20 mouse cellular contexts compared by ENCODE assay signal in the genomic region with DNA sequence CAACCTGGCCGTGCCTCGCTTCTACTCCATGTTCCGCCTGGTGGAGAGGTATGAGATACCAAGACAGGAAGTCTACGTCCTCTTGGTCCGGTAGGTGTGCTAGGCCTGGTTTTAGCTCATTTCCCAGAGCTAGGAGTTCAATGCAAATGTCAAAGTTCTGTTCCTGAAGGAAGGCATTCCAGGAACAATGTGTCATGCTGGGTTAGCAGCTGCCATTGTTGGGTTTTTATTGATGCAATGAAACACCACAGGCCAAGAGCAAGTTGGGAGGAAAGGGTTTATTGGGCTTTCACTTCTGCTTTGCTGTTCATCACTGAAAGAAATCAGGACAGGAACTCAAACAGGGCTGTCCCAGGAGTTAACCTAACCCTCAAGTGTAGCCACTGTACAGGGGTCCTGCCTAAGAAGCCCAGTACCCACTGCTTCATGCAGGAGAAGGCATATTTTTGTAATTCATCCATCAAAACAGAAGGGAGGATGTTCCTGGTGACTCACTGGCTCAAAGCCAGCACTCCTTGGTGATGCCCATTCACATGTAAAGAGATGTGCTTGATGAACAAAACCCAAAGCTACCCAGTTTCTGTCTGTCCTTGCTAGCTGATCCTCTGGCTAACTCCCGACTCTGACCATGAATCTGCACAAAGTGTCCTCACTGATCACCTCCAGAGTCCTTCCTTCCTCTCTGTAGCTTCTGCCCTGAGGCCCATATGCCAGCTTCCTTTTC. TPM values are rescaled to one million over a fixed set of nuclear protein-coding genes. Genes with fewer than 3 reads are reported as not detected.
A peak's percentile ranks its signal among the peaks of the same experiment; 100 is the strongest.
DNase-seq lines count a peak whose midpoint lies in the region; ATAC-seq and TF ChIP-seq lines count a peak whose summit lies in the region.
"Had no signal": no experiment of that assay in that cellular context is flagged by ENCODE, and none has a peak within 500 bp of the region (broad histone marks: within the 10 kb centered on the region; RNA-seq: fewer than 3 reads in every experiment).

No protein-coding gene starts in this region.

- intact Hi-C loops in left cerebral cortex, postnatal 25 days (cut with DNase I) = no loop called here
- intact Hi-C loops in left cerebral cortex, adult 2 months (cut with DNase I) = no loop called here

- peak; percentile 52; the same call in 1 of the 2 replicates for ATAC-seq in granulocyte monocyte progenitor cell, adult 5-6 weeks (replicated peaks; ENCODE audit: poor library complexity, severe bottlenecking)
- no peak for ATAC-seq in forebrain, embryonic 16.5 days
- ATAC-seq: CD4-positive, CD25-positive, alpha-beta regulatory T cell, adult 4 months; inflammation-experienced regulatory T-cells, adult 6 months; Patski had no signal

- no peak overlapping the region for H3K4me2 ChIP-seq in forebrain, embryonic 16.5 days (ENCODE audit: low read length)
- H3K4me2 ChIP-seq: heart, embryonic 15.5 days; limb, embryonic 12.5 days; midbrain, embryonic 11.5 days; neural tube, embryonic 15.5 days had no signal

- no peak for TF ChIP-seq CTCF in left cerebral cortex, adult 2 months (IDR thresholded peaks at IDR 0.05)
- no peak for TF ChIP-seq CTCF in cerebellum, adult 2 months (IDR thresholded peaks at IDR 0.05; ENCODE audit: borderline replicate concordance, insufficient read depth, low read depth, low read length)

- H3K27me3 ChIP-seq in cerebellum, adult 2 months (ENCODE audit: control insufficient read depth, insufficient read depth, low read length) = no peaks in the 10 kb centered on the region
- no peaks in the 10 kb centered on the region for H3K27me3 ChIP-seq in forebrain, embryonic 16.5 days (replicated peaks; ENCODE audit: control insufficient read depth, insufficient read depth, low read length)
- H3K27me3 ChIP-seq in embryonic facial prominence, embryonic 10.5 days (replicated peaks; ENCODE audit: low read depth, poor library complexity, severe bottlenecking) = no peaks in the 10 kb centered on the region
- H3K27me3 ChIP-seq: limb, embryonic 12.5 days; neural tube, embryonic 15.5 days; Patski had no signal

- H3K9ac ChIP-seq in forebrain, embryonic 16.5 days (replicated peaks; ENCODE audit: low read depth, low read length) = no peak overlapping the region
- H3K9ac ChIP-seq: heart, embryonic 15.5 days; limb, embryonic 12.5 days; liver, embryonic 14.5 days; neural tube, embryonic 15.5 days had no signal

- no peaks in the 10 kb centered on the region; the same call in 1 of the 2 replicates for H3K9me3 ChIP-seq in forebrain, embryonic 16.5 days (ENCODE audit: control insufficient read depth, low read length)
- no peaks in the 10 kb centered on the region for H3K9me3 ChIP-seq in embryonic facial prominence, embryonic 10.5 days
- H3K9me3 ChIP-seq: forebrain, embryonic 10.5 days; heart, embryonic 15.5 days; limb, embryonic 12.5 days; neural tube, embryonic 15.5 days had no signal

- DNase-seq in left cerebral cortex, postnatal 25 days (ENCODE audit: low spot score in 2 of 2) = peak; percentile 11 to 23
- no peak for DNase-seq in left cerebral cortex, adult 2 months (ENCODE audit: extremely low spot score in 1 of 2, low spot score in 2 of 2)
- peak; percentile 67 for DNase-seq in ES-CJ7 (ENCODE audit: low read depth, low spot score)
- DNase-seq in cerebellum, adult 2 months = peak; percentile 42 to 58
- DNase-seq in spleen, postnatal 36 days (ENCODE audit: low spot score in 2 of 2) = no peak
- no peak for DNase-seq in embryonic facial prominence, embryonic 10.5 days (ENCODE audit: low spot score)
- DNase-seq: kidney, postnatal 10 days; layer of hippocampus, adult 9-11 months; lung, postnatal 10 days had no signal

- 43% methylated on average over 6 of the region's 6 CpGs for WGBS in cerebellum, adult 2 months
- 82% methylated on average over 6 of the region's 6 CpGs for WGBS in forebrain, embryonic 16.5 days
- WGBS in embryonic facial prominence, embryonic 10.5 days = 88% methylated on average over 6 of the region's 6 CpGs

- no peak overlapping the region for H3K27ac ChIP-seq in left cerebral cortex, adult 2 months
- no peak overlapping the region for H3K27ac ChIP-seq in cerebellum, adult 2 months (ENCODE audit: insufficient read depth, low read length)
- no peak overlapping the region for H3K27ac ChIP-seq in forebrain, embryonic 16.5 days (ENCODE audit: low read length)
- H3K27ac ChIP-seq in embryonic facial prominence, embryonic 10.5 days (replicated peaks) = no peak overlapping the region
- H3K27ac ChIP-seq: forebrain, embryonic 10.5 days; heart, embryonic 15.5 days; limb, embryonic 12.5 days; liver, embryonic 14.5 days; neural tube, embryonic 15.5 days had no signal

- H3K4me1 ChIP-seq in cerebellum, adult 2 months (ENCODE audit: control insufficient read depth, insufficient read depth, low read length) = peaks cover 11% of the 10 kb centered on the region
- H3K4me1 ChIP-seq in forebrain, embryonic 16.5 days (replicated peaks; ENCODE audit: control insufficient read depth, insufficient read depth, low read length) = no peaks in the 10 kb centered on the region
- peaks cover 3% of the 10 kb centered on the region; the same call in 1 of the 2 replicates for H3K4me1 ChIP-seq in embryonic facial prominence, embryonic 10.5 days
- H3K4me1 ChIP-seq: heart, embryonic 15.5 days; limb, embryonic 12.5 days; neural tube, embryonic 15.5 days had no signal

- H3K36me3 ChIP-seq in forebrain, embryonic 16.5 days (ENCODE audit: control insufficient read depth, insufficient read depth) = no peaks in the 10 kb centered on the region
- H3K36me3 ChIP-seq in embryonic facial prominence, embryonic 10.5 days (replicated peaks) = no peaks in the 10 kb centered on the region
- H3K36me3 ChIP-seq: forebrain, embryonic 10.5 days; heart, embryonic 15.5 days; limb, embryonic 12.5 days; neural tube, embryonic 15.5 days had no signal

- no peak for TF ChIP-seq POLR2A in cerebellum, adult 2 months (IDR thresholded peaks at IDR 0.05; ENCODE audit: borderline replicate concordance, insufficient read depth, low read length)

- H3K4me3 ChIP-seq in left cerebral cortex, adult 2 months = no peak overlapping the region
- no peak overlapping the region for H3K4me3 ChIP-seq in cerebellum, adult 2 months (replicated peaks; ENCODE audit: insufficient read depth, low read depth, low read length)
- H3K4me3 ChIP-seq in forebrain, embryonic 16.5 days (replicated peaks; ENCODE audit: low read length) = no peak overlapping the region
- H3K4me3 ChIP-seq in embryonic facial prominence, embryonic 10.5 days = no peak overlapping the region
- H3K4me3 ChIP-seq: forebrain, embryonic 10.5 days; heart, embryonic 15.5 days; limb, embryonic 12.5 days; neural tube, embryonic 15.5 days had no signal

RNA-seq across cellular contexts. Expression of gene Gde1, which starts 52.8 kb away (rescaled TPM):
- total RNA-seq in left cerebral cortex, postnatal 25 days (2021) = 100 to 1,000 TPM; 288 TPM
- total RNA-seq in left cerebral cortex, adult 2 months (2021) = 100 to 1,000 TPM; 236 to 239 TPM
- 345 and 354 TPM in 2 replicates for polyA plus RNA-seq in cerebellum, adult 2 months (2012; rRNA removed)
- 33.9 and 35.5 TPM in 2 replicates for total RNA-seq in granulocyte monocyte progenitor cell, adult 5-6 weeks (2014; fragmentation: Nextera tagmentation)
- total RNA-seq in granulocyte monocyte progenitor cell, adult 5-6 weeks (2017) = 36.2 and 37.8 TPM in 2 replicates
- polyA plus RNA-seq in forebrain, embryonic 16.5 days (2015; fragmentation: Nextera tagmentation; extraction: Ambion mirVana) = 166 and 174 TPM in 2 replicates
- polyA plus RNA-seq in embryonic facial prominence, embryonic 10.5 days (2016; fragmentation: Nextera tagmentation; extraction: Ambion mirVana) = 65.1 and 68.7 TPM in 2 replicates

RNA-seq across cellular contexts. Expression of gene Tmc5, which starts 55.6 kb away (rescaled TPM):
- total RNA-seq in left cerebral cortex, postnatal 25 days (2021) = under 1 TPM; 0.27 to 0.37 TPM
- total RNA-seq in left cerebral cortex, adult 2 months (2021) = under 1 TPM; 0.23 to 0.30 TPM
- polyA plus RNA-seq in cerebellum, adult 2 months (2012; rRNA removed) = 0.13 and 0.22 TPM in 2 replicates
- total RNA-seq in granulocyte monocyte progenitor cell, adult 5-6 weeks (2014; fragmentation: Nextera tagmentation) = not detected in 2 replicates
- not detected in 2 replicates for total RNA-seq in granulocyte monocyte progenitor cell, adult 5-6 weeks (2017)
- 0.16 and 0.24 TPM in 2 replicates for polyA plus RNA-seq in forebrain, embryonic 16.5 days (2015; fragmentation: Nextera tagmentation; extraction: Ambion mirVana)
- 0.05 TPM in 1 of 2 replicates, not detected in the other for polyA plus RNA-seq in embryonic facial prominence, embryonic 10.5 days (2016; fragmentation: Nextera tagmentation; extraction: Ambion mirVana)
- polyA plus RNA-seq: CD4-positive, CD25-positive, alpha-beta regulatory T cell, adult 4 months; inflammation-experienced regulatory T-cells, adult 6 months; limb, embryonic 12.5 days; liver, embryonic 14.5 days; Patski had no signal

RNA-seq across cellular contexts. Expression of gene Ccp110, which starts 59.6 kb away (rescaled TPM):
- total RNA-seq in left cerebral cortex, postnatal 25 days (2021) = 10 to 100 TPM; 44.5 to 47.7 TPM
- 10 to 100 TPM; 47.6 to 47.7 TPM for total RNA-seq in left cerebral cortex, adult 2 months (2021)
- polyA plus RNA-seq in cerebellum, adult 2 months (2012; rRNA removed) = 63.1 and 72.8 TPM in 2 replicates
- 14.8 and 26.8 TPM in 2 replicates for total RNA-seq in granulocyte monocyte progenitor cell, adult 5-6 weeks (2014; fragmentation: Nextera tagmentation)
- 19.8 and 20.7 TPM in 2 replicates for total RNA-seq in granulocyte monocyte progenitor cell, adult 5-6 weeks (2017)
- 40.0 and 42.4 TPM in 2 replicates for polyA plus RNA-seq in forebrain, embryonic 16.5 days (2015; fragmentation: Nextera tagmentation; extraction: Ambion mirVana)
- 34.3 and 37.2 TPM in 2 replicates for polyA plus RNA-seq in embryonic facial prominence, embryonic 10.5 days (2016; fragmentation: Nextera tagmentation; extraction: Ambion mirVana)

Comparison
In these comparisons a context has a peak if more than half of its experiments do, and no peak if none do; other contexts are left out.
1. DNase-seq: peak in left cerebral cortex, postnatal 25 days (2 of 2), ES-CJ7 (single experiment) and cerebellum, adult 2 months (2 of 2); none in left cerebral cortex, adult 2 months (0 of 2), spleen, postnatal 36 days (0 of 2) and embryonic facial prominence, embryonic 10.5 days (single experiment).
2. RNA of gene Gde1, which starts 52.8 kb away (total RNA-seq): 288 TPM in left cerebral cortex, postnatal 25 days and 236 to 239 TPM in left cerebral cortex, adult 2 months; 33.9 to 37.8 TPM in granulocyte monocyte progenitor cell, adult 5-6 weeks; every median in the first group is over 4 times any median in the second.